Mouse (Mus musculus): ENCODE results near the gene Zmynd10. TPM values are rescaled to one million over a fixed set of nuclear protein-coding genes. Genes with fewer than 3 reads are reported as not detected.

Zmynd10 gene
- polyA plus RNA-seq, 1 experiment from 2014 or later = 7.9 TPM

DNA sequence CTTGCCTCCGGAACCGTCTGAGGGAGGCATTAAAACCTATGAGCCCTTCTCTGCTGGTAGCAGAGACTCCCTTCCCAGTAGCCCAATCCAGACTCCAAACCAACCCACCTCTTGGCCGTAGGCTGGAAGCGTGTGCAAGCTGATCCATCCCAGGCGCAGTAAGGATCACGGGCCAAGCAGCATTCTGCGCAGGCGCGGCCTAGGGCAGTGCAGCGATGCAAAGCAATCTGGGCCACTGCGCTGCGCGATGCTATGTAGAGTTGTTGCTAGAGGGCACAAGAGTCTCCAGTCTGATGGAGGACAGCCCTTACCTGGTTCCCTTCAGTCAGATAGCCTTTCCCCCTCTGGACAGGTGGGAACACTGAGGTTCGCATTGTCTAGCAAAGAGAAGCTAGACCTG is 52.7 kb downstream of the Zmynd10 start:
- Histone ChIP-seq H3K4me2 (ENCODE audit: low read length) (no peak overlapping the region), H3K4me1 (replicated peaks; ENCODE audit: insufficient read depth, low read length) (peaks cover 19% of the 10 kb centered on the region), H3K9me3 (replicated peaks; ENCODE audit: low read length) (no peaks in the 10 kb centered on the region), H3K27me3 (ENCODE audit: insufficient read depth, low read length) (no peaks in the 10 kb centered on the region), H3K27ac (no peak overlapping the region), H3K4me3 (replicated peaks; ENCODE audit: low read depth, low read length) (no peak overlapping the region), H3K9ac (ENCODE audit: low read depth, low read length) (no peak overlapping the region), H3K36me3 (ENCODE audit: insufficient read depth, low read length) (0 out of 2 replicates have a peak, but pooled peaks cover 5% of the 10 kb centered on the region)
- no peak for DNase-seq (ENCODE audit: low spot score)
- no peak for ATAC-seq (replicated peaks; ENCODE audit: low FRiP score, low read depth)
- no peak for TF ChIP-seq CTCF (IDR thresholded peaks at IDR 0.05; ENCODE audit: low read depth)
- WGBS = 68% methylated on average over 14 of the region's 14 CpGs

DNA sequence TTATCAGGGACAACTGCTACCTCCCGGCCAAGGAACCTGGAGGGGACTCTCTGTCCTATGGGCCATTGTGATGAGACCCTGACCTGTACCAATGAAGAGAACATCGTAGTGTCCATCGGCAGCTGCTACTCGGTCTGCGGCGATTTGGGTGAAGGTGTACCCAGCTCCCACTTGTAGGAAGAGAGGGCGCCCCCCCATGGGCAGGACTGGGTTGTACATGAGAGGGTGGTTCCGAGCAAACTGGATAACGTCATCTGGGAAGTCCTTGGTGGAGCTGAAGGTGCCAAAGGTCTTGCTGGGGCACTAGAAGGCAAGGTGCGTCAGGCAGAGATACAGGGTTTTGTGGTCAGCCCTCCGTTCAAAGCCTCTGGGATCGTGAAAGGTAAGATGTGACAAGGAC is 53.6 kb downstream of the Zmynd10 start:
- H3K9ac ChIP-seq (ENCODE audit: low read depth, low read length) = no peak overlapping the region
- H3K4me2 ChIP-seq (ENCODE audit: low read length) = no peak overlapping the region
- no peak for DNase-seq (ENCODE audit: low spot score)
- peaks cover 21% of the 10 kb centered on the region for H3K4me1 ChIP-seq (replicated peaks; ENCODE audit: insufficient read depth, low read length)
- H3K4me3 ChIP-seq (replicated peaks; ENCODE audit: low read depth, low read length) = no peak overlapping the region
- no peak; the same call in 1 of the 2 replicates for TF ChIP-seq CTCF (IDR thresholded peaks at IDR 0.05; ENCODE audit: low read depth)
- H3K36me3 ChIP-seq (ENCODE audit: insufficient read depth, low read length) = 0 out of 2 replicates have a peak, but pooled peaks cover 5% of the 10 kb centered on the region
- 86% methylated on average over 12 of the region's 12 CpGs for whole genome bisulfite sequencing
- H3K27me3 ChIP-seq (ENCODE audit: insufficient read depth, low read length) = no peaks in the 10 kb centered on the region
- H3K9me3 ChIP-seq (replicated peaks; ENCODE audit: low read length) = no peaks in the 10 kb centered on the region
- no peak for ATAC-seq (replicated peaks; ENCODE audit: low FRiP score, low read depth)
- no peak overlapping the region for H3K27ac ChIP-seq

Other genes with a start within 250 kb of the Zmynd10 start
- gene Hemk1, start 208.9 kb upstream of the Zmynd10 start, polyA plus RNA-seq (2015; fragmentation: Nextera tagmentation; extraction: Ambion mirVana) = 10.1 and 11.5 TPM in 2 replicates
- gene 6430571L13Rik, start 206.7 kb upstream of the Zmynd10 start, polyA plus RNA-seq (2015; fragmentation: Nextera tagmentation; extraction: Ambion mirVana) = 2.0 and 2.2 TPM in 2 replicates
- gene Cacna2d2, start 147.7 kb upstream of the Zmynd10 start, polyA plus RNA-seq (2015; fragmentation: Nextera tagmentation; extraction: Ambion mirVana) = 0.64 TPM in 2 replicates
- 53.2 and 54.7 TPM in 2 replicates for gene Tmem115, start 13.4 kb upstream of the Zmynd10 start, polyA plus RNA-seq (2015; fragmentation: Nextera tagmentation; extraction: Ambion mirVana)
- 50.1 and 53.9 TPM in 2 replicates for gene Cyb561d2, start 5.1 kb upstream of the Zmynd10 start, polyA plus RNA-seq (2015; fragmentation: Nextera tagmentation; extraction: Ambion mirVana)
- 43.8 and 45.5 TPM in 2 replicates for gene Nprl2, start 5.1 kb upstream of the Zmynd10 start, polyA plus RNA-seq (2015; fragmentation: Nextera tagmentation; extraction: Ambion mirVana)
- 49.8 and 53.6 TPM in 2 replicates for gene Rassf1, start 4.3 kb downstream of the Zmynd10 start, polyA plus RNA-seq (2015; fragmentation: Nextera tagmentation; extraction: Ambion mirVana)
- gene Tusc2, start 16.0 kb downstream of the Zmynd10 start, polyA plus RNA-seq (2015; fragmentation: Nextera tagmentation; extraction: Ambion mirVana) = 52.1 and 53.0 TPM in 2 replicates
- 87.7 and 88.8 TPM in 2 replicates for gene Hyal2, start 20.6 kb downstream of the Zmynd10 start, polyA plus RNA-seq (2015; fragmentation: Nextera tagmentation; extraction: Ambion mirVana)
- 5.0 and 6.0 TPM in 2 replicates for gene Hyal1, start 29.6 kb downstream of the Zmynd10 start, polyA plus RNA-seq (2015; fragmentation: Nextera tagmentation; extraction: Ambion mirVana)
- gene Naa80, start 31.6 kb downstream of the Zmynd10 start, polyA plus RNA-seq (2015; fragmentation: Nextera tagmentation; extraction: Ambion mirVana) = 20.3 and 22.3 TPM in 2 replicates
- gene Hyal3, start 33.5 kb downstream of the Zmynd10 start, polyA plus RNA-seq (2015; fragmentation: Nextera tagmentation; extraction: Ambion mirVana) = 1.3 and 2.0 TPM in 2 replicates
- 28.9 and 29.9 TPM in 2 replicates for gene Ifrd2, start 40.3 kb downstream of the Zmynd10 start, polyA plus RNA-seq (2015; fragmentation: Nextera tagmentation; extraction: Ambion mirVana)
- gene Sema3b, start 61.9 kb downstream of the Zmynd10 start, polyA plus RNA-seq (2015; fragmentation: Nextera tagmentation; extraction: Ambion mirVana) = 30.5 and 33.3 TPM in 2 replicates
- gene Gnai2, start 88.1 kb downstream of the Zmynd10 start, polyA plus RNA-seq (2015; fragmentation: Nextera tagmentation; extraction: Ambion mirVana) = 351 and 359 TPM in 2 replicates
- 12.9 and 14.7 TPM in 2 replicates for gene Slc38a3, start 122.2 kb downstream of the Zmynd10 start, polyA plus RNA-seq (2015; fragmentation: Nextera tagmentation; extraction: Ambion mirVana)
- 0.89 and 1.2 TPM in 2 replicates for gene Gnat1, start 132.4 kb downstream of the Zmynd10 start, polyA plus RNA-seq (2015; fragmentation: Nextera tagmentation; extraction: Ambion mirVana)
- gene Sema3f, start 163.2 kb downstream of the Zmynd10 start, polyA plus RNA-seq (2015; fragmentation: Nextera tagmentation; extraction: Ambion mirVana) = 16.2 and 17.3 TPM in 2 replicates
- gene Rbm5, start 223.7 kb downstream of the Zmynd10 start, polyA plus RNA-seq (2015; fragmentation: Nextera tagmentation; extraction: Ambion mirVana) = 108 and 113 TPM in 2 replicates